Mouse (Mus musculus): ENCODE measurements around the gene Mroh2a.
A peak's percentile ranks its signal among the peaks of the same experiment; 100 is the strongest.

Gene Mroh2a

GRCm38 (mm10) chr1:88226670-88227379, at the start of gene Mroh2a:
Mroh2a (plus strand) TSS chr1:88226986.
- no peak for DNase-seq

GRCm38 (mm10) chr1:88179657-88180056, 47.1 kb upstream of the Mroh2a start:
- no peak for DNase-seq

GRCm38 (mm10) chr1:88186325-88186935, 40.4 kb upstream of the Mroh2a start:
- DNase-seq, result no peak

- no peak for DNase-seq
These were observed 34.6 kb upstream of the Mroh2a start for GRCm38 (mm10) chr1:88192136-88192535.

- DNase-seq, result peak; percentile 69
These were observed 31.1 kb upstream of the Mroh2a start for GRCm38 (mm10) chr1:88195687-88196086.

- no peak for DNase-seq
These were observed 29.3 kb upstream of the Mroh2a start for GRCm38 (mm10) chr1:88197443-88197842.

- peak; percentile 39 for DNase-seq
These were observed 26.8 kb upstream of the Mroh2a start for GRCm38 (mm10) chr1:88199996-88200395.

- DNase-seq, result peak; percentile 66
These were observed 26.3 kb upstream of the Mroh2a start, which contains the start of gene Ugt1a2 for GRCm38 (mm10) chr1:88200456-88200855. Ugt1a2 (plus strand) TSS chr1:88200601.

GRCm38 (mm10) chr1:88205294-88205922, 21.4 kb upstream of the Mroh2a start, which contains the start of gene Dnajb3:
Dnajb3 (minus strand) TSS chr1:88205782.
- peak; percentile 75 for DNase-seq

- DNase-seq, result no peak
These were observed 19.8 kb upstream of the Mroh2a start for GRCm38 (mm10) chr1:88206843-88207479.

- DNase-seq, result peak; percentile 45
These were observed 15.0 kb upstream of the Mroh2a start, which contains the start of gene Ugt1a1 for GRCm38 (mm10) chr1:88211812-88212211. Ugt1a1 (plus strand) TSS chr1:88211959.

- no peak for DNase-seq
These were observed 14.3 kb upstream of the Mroh2a start for GRCm38 (mm10) chr1:88212341-88213045.

- no peak for DNase-seq
These were observed 13.7 kb upstream of the Mroh2a start for GRCm38 (mm10) chr1:88213061-88213460.

GRCm38 (mm10) chr1:88213766-88214461, 12.9 kb upstream of the Mroh2a start:
- no peak for DNase-seq

- DNase-seq, result no peak
These were observed 12.3 kb upstream of the Mroh2a start for GRCm38 (mm10) chr1:88214462-88214952.

- DNase-seq, result no peak
These were observed 11.1 kb upstream of the Mroh2a start for GRCm38 (mm10) chr1:88215466-88216380.

GRCm38 (mm10) chr1:88216551-88216950, 10.2 kb upstream of the Mroh2a start:
- no peak for DNase-seq

GRCm38 (mm10) chr1:88217144-88217543, 9.6 kb upstream of the Mroh2a start:
- no peak for DNase-seq

- no peak for DNase-seq
These were observed 9.2 kb upstream of the Mroh2a start for GRCm38 (mm10) chr1:88217576-88217975.

- no peak for DNase-seq
These were observed 8.7 kb upstream of the Mroh2a start for GRCm38 (mm10) chr1:88218051-88218450.

GRCm38 (mm10) chr1:88218591-88218990, 8.2 kb upstream of the Mroh2a start:
- no peak for DNase-seq
